In the genomic region with DNA sequence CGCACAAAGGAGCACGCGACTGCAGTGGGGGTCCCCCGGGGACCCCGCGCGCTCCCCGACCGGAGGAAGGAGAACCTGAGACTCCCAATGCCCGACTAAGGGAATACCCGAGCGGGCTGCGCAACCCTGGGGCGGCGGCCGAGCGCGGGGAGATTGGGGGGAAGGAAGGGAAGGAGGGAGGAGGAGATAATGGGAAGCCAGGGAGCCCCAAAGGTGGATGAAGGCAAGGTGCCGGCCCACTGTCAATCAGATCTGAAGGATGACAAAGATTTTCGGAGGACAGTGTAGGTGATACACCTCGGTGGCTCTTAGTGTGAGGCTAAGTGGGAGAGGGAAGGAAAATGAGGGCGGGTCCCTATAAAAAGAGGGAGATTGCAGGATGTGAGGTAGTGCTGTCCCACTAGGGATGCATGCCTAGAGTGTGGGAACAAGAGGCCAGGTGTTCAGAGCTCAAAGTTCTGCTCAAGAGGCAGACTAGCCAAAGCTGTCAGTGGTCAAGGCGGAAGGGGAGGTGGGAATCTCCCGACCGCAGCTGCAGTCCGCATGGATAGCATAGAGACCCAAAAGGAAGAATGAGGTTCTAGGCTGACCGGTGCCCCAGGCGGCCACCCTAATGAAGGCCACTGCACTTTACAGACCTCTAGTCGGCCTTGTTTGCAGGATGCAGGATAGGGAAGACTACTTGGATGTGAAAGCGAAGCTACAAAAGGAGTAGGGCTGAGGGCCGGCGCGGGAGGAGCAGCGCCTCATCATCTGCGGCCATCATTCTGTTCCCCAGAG, we compare ENCODE assay signal across 8 mouse cellular contexts. TPM values are rescaled to one million over a fixed set of nuclear protein-coding genes. Genes with fewer than 3 reads are reported as not detected.
A peak's percentile ranks its signal among the peaks of the same experiment; 100 is the strongest.
DNase-seq lines count a peak whose midpoint lies in the region; ATAC-seq and TF ChIP-seq lines count a peak whose summit lies in the region.

A gene (minus strand): TSS at position 274 of the 780 bp plus-strand sequence.

- TF ChIP-seq CTCF in lung, postnatal 0 days (IDR thresholded peaks at IDR 0.05): no peak
- TF ChIP-seq CTCF in small intestine, adult 2 months (IDR thresholded peaks at IDR 0.05; ENCODE audit: extremely low read depth, insufficient read length, insufficient replicate concordance, low read depth, low read length): no peak

- peak; percentile 36 to 53 for DNase-seq in cerebellum, postnatal 10 days
- no peak for DNase-seq in cerebellum, adult 9-11 months
- DNase-seq in lung, postnatal 0 days (ENCODE audit: low spot score): no peak
- DNase-seq in lung, postnatal 25 days (ENCODE audit: low spot score): no peak
- no peak for DNase-seq in left cerebral cortex, postnatal 36 days (ENCODE audit: low spot score in 2 of 2)
- no peak for DNase-seq in c-Kit-positive CD71-positive TER-119-positive erythroid progenitor cells, embryonic 14.5 days (ENCODE audit: low spot score)

- ATAC-seq in lung, postnatal 0 days: 0 out of 2 replicates have a peak, but pooled peaks have one; percentile 8
- peak; percentile 67 for ATAC-seq in forebrain, embryonic 15.5 days (replicated peaks)

- H3K27me3 ChIP-seq in lung, postnatal 0 days (replicated peaks; ENCODE audit: insufficient read depth, low read length): peaks cover 10% of the 10 kb centered on the region; the same call in 1 of the 2 replicates
- no peaks in the 10 kb centered on the region for H3K27me3 ChIP-seq in forebrain, embryonic 15.5 days
- H3K27me3 ChIP-seq in small intestine, adult 2 months (ENCODE audit: control insufficient read depth, insufficient read depth, low read length): peaks cover 13% of the 10 kb centered on the region; the same call in 1 of the 2 replicates

- no peak for TF ChIP-seq EP300 in lung, postnatal 0 days (IDR thresholded peaks at IDR 0.05)

- no peaks in the 10 kb centered on the region for H3K36me3 ChIP-seq in lung, postnatal 0 days (ENCODE audit: insufficient read depth, low read length)
- peaks cover 25% of the 10 kb centered on the region for H3K36me3 ChIP-seq in forebrain, embryonic 15.5 days
- no peaks in the 10 kb centered on the region for H3K36me3 ChIP-seq in small intestine, adult 2 months (ENCODE audit: control insufficient read depth, insufficient read depth, low read length)

- H3K4me3 ChIP-seq in lung, postnatal 0 days (ENCODE audit: low read depth, low read length): peak within 1 kb of the TSS; percentile 65
- H3K4me3 ChIP-seq in forebrain, embryonic 15.5 days: peak within 1 kb of the TSS; percentile 93
- H3K4me3 ChIP-seq in small intestine, adult 2 months (ENCODE audit: low read depth, low read length): peak within 1 kb of the TSS; percentile 64

- H3K4me1 ChIP-seq in lung, postnatal 0 days (ENCODE audit: insufficient read depth, low read depth, low read length): no peaks in the 10 kb centered on the region
- peaks cover 39% of the 10 kb centered on the region for H3K4me1 ChIP-seq in forebrain, embryonic 15.5 days
- H3K4me1 ChIP-seq in small intestine, adult 2 months (ENCODE audit: control insufficient read depth, insufficient read depth, insufficient read length, low read length): no peaks in the 10 kb centered on the region; the same call in 1 of the 2 replicates

- H3K9ac ChIP-seq in lung, postnatal 0 days (replicated peaks; ENCODE audit: low read depth): peak within 1 kb of the TSS; percentile 50
- peak within 1 kb of the TSS; percentile 100 for H3K9ac ChIP-seq in forebrain, embryonic 15.5 days (replicated peaks)

- peak within 1 kb of the TSS; percentile 82 for H3K4me2 ChIP-seq in lung, postnatal 0 days (replicated peaks; ENCODE audit: low read depth, low read length)
- peak within 1 kb of the TSS; percentile 75 for H3K4me2 ChIP-seq in forebrain, embryonic 15.5 days (replicated peaks)

- 13% methylated on average over 31 of the region's 35 CpGs for WGBS in lung, postnatal 0 days
- 10% methylated on average over 35 of the region's 35 CpGs for WGBS in forebrain, embryonic 15.5 days
- 17% methylated on average over 35 of the region's 35 CpGs for WGBS in small intestine, adult 2 months

- intact Hi-C loops in left cerebral cortex, postnatal 36 days (cut with DNase I): loop anchor here (5.0 kb wide), 1 partner anchor 43 kb away; no protein-coding TSS in a partner anchor

- no peak within 1 kb of the TSS for H3K27ac ChIP-seq in lung, postnatal 0 days (ENCODE audit: low read length)
- peak within 1 kb of the TSS; percentile 99 for H3K27ac ChIP-seq in forebrain, embryonic 15.5 days (replicated peaks)
- no peak within 1 kb of the TSS for H3K27ac ChIP-seq in small intestine, adult 2 months (ENCODE audit: insufficient read depth, low read depth, low read length)

- no peak for TF ChIP-seq POLR2A in small intestine, adult 2 months (IDR thresholded peaks at IDR 0.05; ENCODE audit: low read depth, low read length)

- no peaks in the 10 kb centered on the region for H3K9me3 ChIP-seq in lung, postnatal 0 days (ENCODE audit: low read length)
- H3K9me3 ChIP-seq in forebrain, embryonic 15.5 days: no peaks in the 10 kb centered on the region

RNA-seq across cellular contexts. Expression of the gene that starts here (rescaled TPM):
- 53.0 and 53.7 TPM in 2 replicates for polyA plus RNA-seq in lung, postnatal 0 days (2015; fragmentation: Nextera tagmentation; extraction: Ambion mirVana)
- polyA plus RNA-seq in forebrain, embryonic 15.5 days (2015; fragmentation: Nextera tagmentation; extraction: Ambion mirVana): 1,162 and 1,219 TPM in 2 replicates
- 100 to 1,000 TPM; 460 to 493 TPM for total RNA-seq in left cerebral cortex, postnatal 36 days (2021)
- polyA plus RNA-seq in small intestine, adult 2 months (2012; rRNA removed): 1.9 and 3.4 TPM in 2 replicates

Comparison
In these comparisons a context has a peak if more than half of its experiments do, and no peak if none do; other contexts are left out.
1. RNA of the gene that starts here (polyA plus RNA-seq): 1,162 to 1,219 TPM in forebrain, embryonic 15.5 days; 53.0 to 53.7 TPM in lung, postnatal 0 days and 1.9 to 3.4 TPM in small intestine, adult 2 months; every median in the first group is over 10 times any median in the second.
2. DNase-seq: peak in cerebellum, postnatal 10 days (2 of 2); none in cerebellum, adult 9-11 months (single experiment), lung, postnatal 0 days (single experiment), lung, postnatal 25 days (single experiment), left cerebral cortex, postnatal 36 days (0 of 2) and c-Kit-positive CD71-positive TER-119-positive erythroid progenitor cells, embryonic 14.5 days (single experiment).
3. Peak in every context shown above with its lines, with median percentiles within 50 percentile points of each other: H3K4me3 ChIP-seq.